Mouse (Mus musculus): Measurements from ENCODE around the gene Katnal1.

- TF ChIP-seq MAFK (IDR thresholded peaks at IDR 0.05; ENCODE audit: borderline replicate concordance, low read depth, low read length), result no peak
- no peak for TF ChIP-seq POLR2A (IDR thresholded peaks at IDR 0.05; ENCODE audit: control insufficient read depth in 1 of 2, insufficient read depth in 1 of 2, low read depth in 1 of 2, low read length in 2 of 2, poor library complexity in 1 of 2)
- no peak for TF ChIP-seq MEF2A (IDR thresholded peaks at IDR 0.05; ENCODE audit: extremely low read depth, insufficient replicate concordance, low read depth, low read length, poor library complexity, severe bottlenecking)
- TF ChIP-seq CTCF (IDR thresholded peaks at IDR 0.05 in 2 of 3, conservative IDR thresholded peaks at IDR 0.05 in 1 of 3; ENCODE audit: control insufficient read depth in 1 of 3, insufficient read depth in 1 of 3, low read depth in 2 of 3, low read length in 3 of 3, poor library complexity in 1 of 3, severe bottlenecking in 1 of 3), result no peak; a peak in 1 of 6 replicates
- no peak for TF ChIP-seq CHD1 (IDR thresholded peaks at IDR 0.05; ENCODE audit: low read depth, low read length)
- no peak for TF ChIP-seq ZMIZ1 (IDR thresholded peaks at IDR 0.05; ENCODE audit: low read depth, low read length)
- no peak for TF ChIP-seq USF2 (IDR thresholded peaks at IDR 0.05; ENCODE audit: borderline replicate concordance in 1 of 2, insufficient read depth in 1 of 2, low read depth in 1 of 2, low read length in 2 of 2)
- no peak for TF ChIP-seq TAL1 (IDR thresholded peaks at IDR 0.05; ENCODE audit: low read length)
Observed at GRCm38 (mm10) chr5:148941867-148942266, 12.7 kb upstream of the Katnal1 start.
